Mouse (Mus musculus): ENCODE measurements around the gene Xrcc1. TPM values are rescaled to one million over a fixed set of nuclear protein-coding genes. Genes with fewer than 3 reads are reported as not detected.
A peak's percentile ranks its signal among the peaks of the same experiment; 100 is the strongest.
"Not testable (repeated sequence)": the region's sequence is repeated elsewhere in the genome, so short reads cannot be mapped to it uniquely, and the experiment has no call there.

The Xrcc1 gene
- polyA plus RNA-seq, 1 experiment from 2014 or later, result 100.0 TPM

GRCm38 (mm10) chr7:24610879-24611494 lies 64.9 kb downstream of the Xrcc1 start:
- H3K9me3 ChIP-seq, result no peaks in the 10 kb centered on the region
- H3K4me1 ChIP-seq, result peaks cover 18% of the 10 kb centered on the region
- WGBS, result under 1% methylated on average over 36 of the region's 36 CpGs
- peak overlapping the region; percentile 50; the same call in 1 of the 2 replicates for H3K9ac ChIP-seq
- H3K27me3 ChIP-seq (replicated peaks), result peaks cover 21% of the 10 kb centered on the region; the same call in 1 of the 2 replicates
- peak overlapping the region; percentile 60 for H3K4me3 ChIP-seq (replicated peaks)
- peak overlapping the region; percentile 92 for H3K4me2 ChIP-seq
- no peaks in the 10 kb centered on the region for H3K36me3 ChIP-seq
- peak overlapping the region; percentile 90 for H3K27ac ChIP-seq
- ATAC-seq (ENCODE audit: insufficient read depth, low FRiP score, low read depth), result peak; percentile 73

GRCm38 (mm10) chr7:24611709-24612108 lies 65.6 kb downstream of the Xrcc1 start:
- H3K27me3 ChIP-seq (replicated peaks), result peaks cover 21% of the 10 kb centered on the region; the same call in 1 of the 2 replicates
- no peaks in the 10 kb centered on the region for H3K9me3 ChIP-seq
- H3K4me2 ChIP-seq, result peak overlapping the region; percentile 92
- peak overlapping the region; percentile 60 for H3K4me3 ChIP-seq (replicated peaks)
- ATAC-seq (ENCODE audit: insufficient read depth, low FRiP score, low read depth), result no peak
- H3K27ac ChIP-seq, result no peak overlapping the region
- H3K9ac ChIP-seq, result no peak overlapping the region; the same call in 1 of the 2 replicates
- 13% methylated on average over 7 of the region's 7 CpGs for WGBS
- no peaks in the 10 kb centered on the region for H3K36me3 ChIP-seq
- peaks cover 18% of the 10 kb centered on the region for H3K4me1 ChIP-seq

GRCm38 (mm10) chr7:24612308-24612910 lies 66.3 kb downstream of the Xrcc1 start:
- no peak overlapping the region for H3K9ac ChIP-seq

GRCm38 (mm10) chr7:24614816-24615215 lies 68.7 kb downstream of the Xrcc1 start:
- H3K27me3 ChIP-seq (replicated peaks), result peaks cover 21% of the 10 kb centered on the region; the same call in 1 of the 2 replicates
- no peak overlapping the region for H3K4me2 ChIP-seq
- H3K9me3 ChIP-seq, result no peaks in the 10 kb centered on the region
- H3K4me3 ChIP-seq (replicated peaks), result no peak overlapping the region
- no peaks in the 10 kb centered on the region; the same call in 1 of the 2 replicates for H3K36me3 ChIP-seq
- no peak for ATAC-seq (ENCODE audit: insufficient read depth, low FRiP score, low read depth)
- peaks cover 18% of the 10 kb centered on the region for H3K4me1 ChIP-seq
- H3K27ac ChIP-seq, result no peak overlapping the region
- WGBS, result 67% methylated on average over 13 of the region's 13 CpGs
- H3K9ac ChIP-seq, result no peak overlapping the region

More at GRCm38 (mm10) chr7:24612308-24612910, 66.3 kb downstream of the Xrcc1 start:
- Histone ChIP-seq H3K4me1 (peaks cover 18% of the 10 kb centered on the region), H3K4me3 (replicated peaks) (peak overlapping the region; percentile 24), H3K27ac (no peak overlapping the region), H3K4me2 (peak overlapping the region; percentile 47), H3K9me3 (no peaks in the 10 kb centered on the region), H3K36me3 (no peaks in the 10 kb centered on the region), H3K27me3 (replicated peaks) (peaks cover 21% of the 10 kb centered on the region; the same call in 1 of the 2 replicates)
- WGBS, result 4% methylated on average over 27 of the region's 27 CpGs
- no peak for ATAC-seq (ENCODE audit: insufficient read depth, low FRiP score, low read depth)

GRCm38 (mm10) chr7:24617763-24618162 lies 71.7 kb downstream of the Xrcc1 start:
- Histone ChIP-seq H3K4me2 (no peak overlapping the region), H3K4me3 (replicated peaks) (no peak overlapping the region), H3K27ac (no peak overlapping the region), H3K9me3 (no peaks in the 10 kb centered on the region), H3K27me3 (replicated peaks) (0 out of 2 replicates have a peak, but pooled peaks cover 2% of the 10 kb centered on the region), H3K9ac (no peak overlapping the region), H3K4me1 (peaks cover under 1% of the 10 kb centered on the region; the same call in 1 of the 2 replicates), H3K36me3 (peaks cover 4% of the 10 kb centered on the region; the same call in 1 of the 2 replicates)
- WGBS, result 70% methylated on average over 8 of the region's 8 CpGs
- no peak for ATAC-seq (ENCODE audit: insufficient read depth, low FRiP score, low read depth)

GRCm38 (mm10) chr7:24618374-24618773 lies 72.3 kb downstream of the Xrcc1 start:
- H3K4me2 ChIP-seq; H3K9ac ChIP-seq; H3K9me3 ChIP-seq; H3K4me3 ChIP-seq (replicated peaks); ATAC-seq (ENCODE audit: insufficient read depth, low FRiP score, low read depth); H3K27me3 ChIP-seq (replicated peaks); H3K27ac ChIP-seq; H3K4me1 ChIP-seq; H3K36me3 ChIP-seq: not testable (repeated sequence)
- 89% methylated on average over 8 of the region's 8 CpGs for WGBS

GRCm38 (mm10) chr7:24619671-24620397 lies 73.7 kb downstream of the Xrcc1 start:
- Histone ChIP-seq H3K4me3 (replicated peaks) (no peak overlapping the region), H3K9ac (no peak overlapping the region), H3K4me2 (no peak overlapping the region), H3K27ac (no peak overlapping the region), H3K4me1 (no peaks in the 10 kb centered on the region), H3K27me3 (replicated peaks) (no peaks in the 10 kb centered on the region), H3K36me3 (peaks cover 9% of the 10 kb centered on the region; the same call in 1 of the 2 replicates), H3K9me3 (no peaks in the 10 kb centered on the region)
- WGBS, result 62% methylated on average over 13 of the region's 13 CpGs
- ATAC-seq (ENCODE audit: insufficient read depth, low FRiP score, low read depth), result no peak

GRCm38 (mm10) chr7:24621193-24621592 lies 75.1 kb downstream of the Xrcc1 start:
- 81% methylated on average over 3 of the region's 3 CpGs for WGBS
- Histone ChIP-seq H3K27me3 (replicated peaks) (no peaks in the 10 kb centered on the region), H3K9ac (no peak overlapping the region), H3K4me1 (no peaks in the 10 kb centered on the region), H3K27ac (no peak overlapping the region), H3K9me3 (no peaks in the 10 kb centered on the region), H3K4me3 (replicated peaks) (no peak overlapping the region), H3K36me3 (peaks cover 9% of the 10 kb centered on the region; the same call in 1 of the 2 replicates), H3K4me2 (no peak overlapping the region)
- ATAC-seq (ENCODE audit: insufficient read depth, low FRiP score, low read depth), result no peak

GRCm38 (mm10) chr7:24622967-24623366 lies 76.9 kb downstream of the Xrcc1 start:
- Histone ChIP-seq H3K27me3 (replicated peaks) (no peaks in the 10 kb centered on the region), H3K9me3 (no peaks in the 10 kb centered on the region), H3K27ac (no peak overlapping the region), H3K4me2 (no peak overlapping the region), H3K4me3 (replicated peaks) (no peak overlapping the region), H3K4me1 (no peaks in the 10 kb centered on the region), H3K9ac (no peak overlapping the region), H3K36me3 (peaks cover 9% of the 10 kb centered on the region; the same call in 1 of the 2 replicates)
- ATAC-seq (ENCODE audit: insufficient read depth, low FRiP score, low read depth), result no peak
- 83% methylated on average over 6 of the region's 6 CpGs for WGBS

Measured in stomach, embryonic 15.5 days (tissue).